Mouse (Mus musculus): ENCODE data around the gene 4930583I09Rik. TPM values are rescaled to one million over a fixed set of nuclear protein-coding genes. Genes with fewer than 3 reads are reported as not detected.

The 4930583I09Rik gene
- polyA plus RNA-seq (2014; fragmentation: Nextera tagmentation; extraction: Ambion mirVana): not detected in 2 replicates

DNA sequence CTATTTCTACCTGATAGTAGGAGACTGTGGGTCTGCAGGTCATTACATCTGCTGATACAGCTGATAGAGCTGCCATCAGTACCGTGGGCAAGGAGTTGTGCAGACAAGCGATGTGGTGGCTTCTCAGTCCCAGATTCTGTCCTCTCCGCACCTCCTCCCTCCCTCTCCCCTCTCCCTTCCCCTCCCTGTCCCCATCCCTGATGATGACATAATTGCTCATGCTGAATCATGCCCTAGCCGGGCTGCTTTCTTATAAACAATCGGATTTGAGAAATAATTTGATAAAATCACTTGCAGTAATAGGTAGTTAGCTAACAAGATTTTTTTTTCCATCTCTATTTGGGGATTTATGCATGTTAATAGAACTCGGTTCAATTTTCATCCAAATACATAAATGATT is at the start of gene 4930583I09Rik:
Gene 4930583I09Rik, minus strand, starts transcription at position 144 of the 400 bp plus-strand sequence.
- Histone ChIP-seq H3K9me3 (replicated peaks; ENCODE audit: control insufficient read depth, low read length) (no peaks in the 10 kb centered on the region), H3K27ac (ENCODE audit: low read depth, low read length) (no peak within 1 kb of the TSS), H3K27me3 (replicated peaks; ENCODE audit: control insufficient read depth, insufficient read depth, low read length) (no peaks in the 10 kb centered on the region), H3K9ac (ENCODE audit: low read length) (no peak within 1 kb of the TSS), H3K4me1 (ENCODE audit: control insufficient read depth, insufficient read depth, low read length) (peaks cover 2% of the 10 kb centered on the region; the same call in 1 of the 2 replicates), H3K4me3 (ENCODE audit: low read depth, low read length) (no peak within 1 kb of the TSS), H3K4me2 (ENCODE audit: low read length) (no peak within 1 kb of the TSS), H3K36me3 (ENCODE audit: control insufficient read depth, insufficient read depth, low read length) (no peaks in the 10 kb centered on the region)
- DNase-seq (ENCODE audit: low spot score): no peak
- peak; percentile 47; the same call in 1 of the 2 replicates for ATAC-seq
- WGBS: 64% methylated on average over 6 of the region's 6 CpGs

DNA sequence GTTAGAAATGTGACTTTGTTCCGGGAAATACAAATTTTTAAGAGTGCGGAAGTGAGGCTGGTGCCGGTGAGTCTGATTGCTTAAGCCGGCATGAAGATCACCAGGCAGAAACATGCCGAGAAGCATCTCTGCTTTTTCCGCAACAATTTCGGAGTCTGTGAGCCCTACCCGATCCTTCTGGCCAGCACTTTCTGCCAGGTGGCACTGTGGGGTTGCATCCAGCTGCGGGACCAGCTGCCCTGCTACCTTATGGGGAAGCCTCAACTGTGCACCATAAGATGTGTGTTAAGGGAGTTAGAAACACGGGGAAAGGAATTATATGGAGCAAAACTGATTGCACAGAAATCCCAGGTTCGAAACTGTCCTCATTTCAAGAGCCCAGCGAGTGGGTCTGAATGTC is 40.2 kb upstream of the 4930583I09Rik start:
- Histone ChIP-seq H3K9ac (ENCODE audit: low read length) (no peak overlapping the region), H3K9me3 (replicated peaks; ENCODE audit: control insufficient read depth, low read length) (no peaks in the 10 kb centered on the region), H3K36me3 (ENCODE audit: control insufficient read depth, insufficient read depth, low read length) (no peaks in the 10 kb centered on the region), H3K27me3 (replicated peaks; ENCODE audit: control insufficient read depth, insufficient read depth, low read length) (no peaks in the 10 kb centered on the region), H3K4me3 (ENCODE audit: low read depth, low read length) (no peak overlapping the region), H3K4me2 (ENCODE audit: low read length) (no peak overlapping the region), H3K4me1 (ENCODE audit: control insufficient read depth, insufficient read depth, low read length) (peaks cover 5% of the 10 kb centered on the region; the same call in 1 of the 2 replicates), H3K27ac (ENCODE audit: low read depth, low read length) (no peak overlapping the region)
- 92% methylated on average over 12 of the region's 12 CpGs for WGBS
- DNase-seq (ENCODE audit: low spot score) (no peak), ATAC-seq (no peak)

DNA sequence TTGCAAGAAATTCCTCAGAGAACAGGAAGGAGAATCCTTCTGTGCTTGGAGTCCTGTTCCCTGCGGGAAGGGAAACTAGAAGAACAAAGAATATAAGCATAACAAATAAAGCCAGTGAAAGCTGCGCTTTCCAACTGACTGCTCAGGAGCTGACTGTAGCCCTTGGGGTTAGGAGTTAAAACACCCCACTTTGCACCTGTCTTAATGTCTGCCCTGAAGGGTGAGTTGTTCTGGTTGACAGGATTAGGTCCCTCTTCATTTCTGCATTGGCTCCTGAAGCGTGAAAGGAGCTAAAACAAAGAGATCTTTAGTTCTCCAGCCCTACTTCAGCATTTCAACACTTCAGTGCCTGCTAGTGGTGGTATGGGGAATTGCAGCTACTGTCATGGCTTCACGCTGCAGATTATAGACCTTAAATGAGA is 37.8 kb upstream of the 4930583I09Rik start:
- no peaks in the 10 kb centered on the region for H3K27me3 ChIP-seq (replicated peaks; ENCODE audit: control insufficient read depth, insufficient read depth, low read length)
- 0 out of 2 replicates have a peak, but pooled peaks have one; percentile 29 for ATAC-seq
- H3K27ac ChIP-seq (ENCODE audit: low read depth, low read length): no peak overlapping the region
- peak; percentile 44 for DNase-seq (ENCODE audit: low spot score)
- H3K9me3 ChIP-seq (replicated peaks; ENCODE audit: control insufficient read depth, low read length): no peaks in the 10 kb centered on the region
- H3K36me3 ChIP-seq (ENCODE audit: control insufficient read depth, insufficient read depth, low read length): no peaks in the 10 kb centered on the region
- H3K4me2 ChIP-seq (ENCODE audit: low read length): no peak overlapping the region
- peaks cover 5% of the 10 kb centered on the region; the same call in 1 of the 2 replicates for H3K4me1 ChIP-seq (ENCODE audit: control insufficient read depth, insufficient read depth, low read length)
- 16% methylated on average over 4 of the region's 4 CpGs for WGBS
- no peak overlapping the region for H3K4me3 ChIP-seq (ENCODE audit: low read depth, low read length)
- H3K9ac ChIP-seq (ENCODE audit: low read length): no peak overlapping the region

DNA sequence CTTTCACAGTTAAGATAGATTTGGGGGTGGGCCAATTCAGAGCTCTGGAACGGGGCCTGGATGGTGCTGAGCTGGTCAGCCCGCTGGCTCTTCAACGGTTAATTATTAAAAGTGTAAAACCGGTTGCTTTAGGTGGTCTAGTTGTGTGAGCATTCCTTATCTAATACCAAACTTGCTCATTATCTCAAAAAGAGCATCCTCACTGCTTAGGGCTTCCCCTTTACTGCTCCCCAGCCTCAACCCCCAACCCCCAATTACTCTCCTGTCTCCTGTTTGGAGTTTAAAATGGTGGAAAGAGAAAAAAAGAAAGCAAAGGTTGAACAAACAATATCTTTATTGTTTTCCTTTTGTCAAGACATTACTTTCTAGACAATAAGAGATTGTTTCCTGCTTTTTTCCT is 27.9 kb upstream of the 4930583I09Rik start:
- Histone ChIP-seq H3K27me3 (replicated peaks; ENCODE audit: control insufficient read depth, insufficient read depth, low read length) (no peaks in the 10 kb centered on the region), H3K4me3 (ENCODE audit: low read depth, low read length) (no peak overlapping the region), H3K36me3 (ENCODE audit: control insufficient read depth, insufficient read depth, low read length) (no peaks in the 10 kb centered on the region), H3K27ac (ENCODE audit: low read depth, low read length) (no peak overlapping the region), H3K9me3 (replicated peaks; ENCODE audit: control insufficient read depth, low read length) (no peaks in the 10 kb centered on the region), H3K9ac (ENCODE audit: low read length) (no peak overlapping the region), H3K4me1 (ENCODE audit: control insufficient read depth, insufficient read depth, low read length) (no peaks in the 10 kb centered on the region), H3K4me2 (ENCODE audit: low read length) (no peak overlapping the region)
- no peak for ATAC-seq
- no peak for DNase-seq (ENCODE audit: low spot score)
- WGBS: 77% methylated on average over 4 of the region's 4 CpGs

DNA sequence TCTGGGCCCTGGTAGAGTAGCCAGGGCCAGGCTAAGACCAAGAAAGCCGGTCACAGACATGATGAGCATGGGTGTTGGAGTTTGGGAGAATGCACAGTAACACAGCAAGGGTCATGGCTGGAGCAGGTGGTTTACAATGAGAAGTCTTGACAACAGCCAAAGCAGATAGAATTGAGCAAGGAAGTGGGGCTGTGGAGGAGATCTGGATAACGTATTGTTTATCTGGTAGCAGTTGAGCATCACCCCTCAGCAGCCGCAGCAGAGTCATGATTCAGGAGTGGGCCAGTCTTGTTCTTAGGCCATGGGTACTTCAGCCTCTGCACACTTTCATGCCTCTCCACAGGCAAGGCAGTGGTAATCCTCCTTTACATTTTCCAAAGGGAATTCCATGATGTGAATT is 25.1 kb upstream of the 4930583I09Rik start:
- Histone ChIP-seq H3K4me3 (ENCODE audit: low read depth, low read length) (no peak overlapping the region), H3K27ac (ENCODE audit: low read depth, low read length) (no peak overlapping the region), H3K36me3 (ENCODE audit: control insufficient read depth, insufficient read depth, low read length) (no peaks in the 10 kb centered on the region), H3K4me2 (ENCODE audit: low read length) (no peak overlapping the region), H3K27me3 (replicated peaks; ENCODE audit: control insufficient read depth, insufficient read depth, low read length) (no peaks in the 10 kb centered on the region), H3K9me3 (replicated peaks; ENCODE audit: control insufficient read depth, low read length) (no peaks in the 10 kb centered on the region), H3K9ac (ENCODE audit: low read length) (no peak overlapping the region), H3K4me1 (ENCODE audit: control insufficient read depth, insufficient read depth, low read length) (no peaks in the 10 kb centered on the region)
- no peak for DNase-seq (ENCODE audit: low spot score)
- ATAC-seq: no peak
- 94% methylated on average over 3 of the region's 3 CpGs for WGBS

DNA sequence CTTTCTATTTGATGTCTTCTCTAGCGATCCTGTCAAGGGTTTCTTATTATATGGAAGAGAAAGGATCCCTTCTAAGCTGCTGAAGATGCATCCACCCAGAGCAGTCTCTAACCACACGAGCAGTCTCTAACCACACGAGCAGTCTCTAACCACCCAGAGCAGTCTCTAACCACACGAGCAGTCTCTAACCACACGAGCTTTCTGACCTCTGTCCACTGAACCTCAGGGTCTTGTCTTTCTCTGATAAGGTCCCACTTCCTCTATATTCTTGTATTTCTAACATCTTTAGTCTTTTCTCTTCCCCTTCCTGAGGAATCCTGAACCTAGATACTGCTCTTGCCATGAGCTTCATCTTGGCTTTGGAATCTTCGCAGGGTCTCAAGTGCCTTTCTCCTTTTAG is 23.0 kb upstream of the 4930583I09Rik start:
- Histone ChIP-seq H3K36me3 (ENCODE audit: control insufficient read depth, insufficient read depth, low read length) (no peaks in the 10 kb centered on the region), H3K9me3 (replicated peaks; ENCODE audit: control insufficient read depth, low read length) (no peaks in the 10 kb centered on the region), H3K27ac (ENCODE audit: low read depth, low read length) (no peak overlapping the region), H3K4me1 (ENCODE audit: control insufficient read depth, insufficient read depth, low read length) (no peaks in the 10 kb centered on the region), H3K9ac (ENCODE audit: low read length) (no peak overlapping the region), H3K4me3 (ENCODE audit: low read depth, low read length) (no peak overlapping the region), H3K4me2 (ENCODE audit: low read length) (no peak overlapping the region), H3K27me3 (replicated peaks; ENCODE audit: control insufficient read depth, insufficient read depth, low read length) (no peaks in the 10 kb centered on the region)
- 93% methylated on average over 6 of the region's 6 CpGs for WGBS
- DNase-seq (ENCODE audit: low spot score) (no peak), ATAC-seq (no peak)

DNA sequence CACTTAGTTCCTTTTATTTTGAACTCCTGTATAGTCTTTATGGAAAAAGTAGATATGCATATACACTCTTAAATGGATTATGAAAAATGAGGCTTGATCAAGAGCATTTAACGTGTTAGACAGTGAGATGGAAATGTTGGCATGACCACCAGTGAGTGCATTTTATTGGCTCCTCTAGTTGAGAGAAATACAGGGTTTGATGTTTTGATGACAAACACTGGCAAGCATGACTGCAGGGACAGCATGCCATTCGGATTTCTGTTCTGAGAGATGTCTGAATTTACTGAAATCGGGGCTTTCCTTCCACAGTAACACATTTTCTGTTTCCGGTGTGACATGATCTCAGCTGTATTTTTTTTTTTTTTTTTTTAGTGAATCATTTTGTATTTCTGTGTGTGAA is 12.2 kb upstream of the 4930583I09Rik start:
- no peaks in the 10 kb centered on the region for H3K9me3 ChIP-seq (replicated peaks; ENCODE audit: control insufficient read depth, low read length)
- H3K27ac ChIP-seq (ENCODE audit: low read depth, low read length): no peak overlapping the region
- no peak for ATAC-seq
- 79% methylated on average over 4 of the region's 4 CpGs for WGBS
- H3K4me1 ChIP-seq (ENCODE audit: control insufficient read depth, insufficient read depth, low read length): no peaks in the 10 kb centered on the region
- no peak overlapping the region for H3K9ac ChIP-seq (ENCODE audit: low read length)
- no peaks in the 10 kb centered on the region for H3K27me3 ChIP-seq (replicated peaks; ENCODE audit: control insufficient read depth, insufficient read depth, low read length)
- H3K36me3 ChIP-seq (ENCODE audit: control insufficient read depth, insufficient read depth, low read length): no peaks in the 10 kb centered on the region
- no peak overlapping the region for H3K4me3 ChIP-seq (ENCODE audit: low read depth, low read length)
- no peak overlapping the region for H3K4me2 ChIP-seq (ENCODE audit: low read length)
- DNase-seq (ENCODE audit: low spot score): peak; percentile 51

DNA sequence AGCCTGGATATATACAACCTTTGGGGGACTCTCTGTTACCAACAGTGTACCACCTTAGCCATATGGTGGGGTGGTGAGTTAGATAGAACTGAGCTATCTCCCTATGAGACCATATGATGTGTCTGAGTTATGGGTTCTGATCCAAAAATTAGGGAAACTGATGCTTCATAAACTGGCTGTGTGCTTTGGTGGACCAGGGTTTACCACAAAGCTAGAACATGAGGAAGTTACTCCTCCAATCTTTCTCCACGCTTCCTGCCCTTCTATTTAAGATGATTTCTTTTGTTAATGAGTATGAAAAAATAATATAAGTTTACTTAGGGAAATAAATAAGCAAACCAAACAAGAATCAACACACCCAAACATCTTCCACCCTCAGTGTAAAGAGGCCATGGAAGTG is 10.8 kb upstream of the 4930583I09Rik start:
- Histone ChIP-seq H3K36me3 (ENCODE audit: control insufficient read depth, insufficient read depth, low read length) (no peaks in the 10 kb centered on the region), H3K4me1 (ENCODE audit: control insufficient read depth, insufficient read depth, low read length) (no peaks in the 10 kb centered on the region), H3K9ac (ENCODE audit: low read length) (no peak overlapping the region), H3K4me3 (ENCODE audit: low read depth, low read length) (no peak overlapping the region), H3K27ac (ENCODE audit: low read depth, low read length) (no peak overlapping the region), H3K4me2 (ENCODE audit: low read length) (no peak overlapping the region), H3K9me3 (replicated peaks; ENCODE audit: control insufficient read depth, low read length) (no peaks in the 10 kb centered on the region), H3K27me3 (replicated peaks; ENCODE audit: control insufficient read depth, insufficient read depth, low read length) (no peaks in the 10 kb centered on the region)
- ATAC-seq (no peak), DNase-seq (ENCODE audit: low spot score) (no peak)
- 81% methylated on average over 1 of the region's 1 CpGs for WGBS

DNA sequence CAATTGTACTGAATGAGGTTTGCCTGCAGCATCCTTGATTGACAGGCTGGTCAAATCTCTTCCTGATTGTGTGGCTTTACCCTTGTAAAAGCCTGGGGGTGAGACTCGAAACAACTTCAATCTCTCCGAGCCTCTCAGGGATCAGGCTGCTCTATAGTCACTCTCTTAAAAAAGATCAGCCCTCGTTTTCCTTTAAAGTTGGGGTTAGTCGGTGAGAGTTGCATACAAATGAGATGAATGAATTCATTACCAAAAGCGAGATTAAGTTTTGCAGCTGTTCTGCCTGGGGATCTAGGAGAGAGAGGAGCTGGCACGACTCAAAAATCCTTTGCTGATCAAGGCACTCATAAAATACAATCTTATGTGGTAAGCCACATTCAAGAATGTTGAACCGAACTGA is 1.0 kb upstream of the 4930583I09Rik start:
- H3K4me1 ChIP-seq (ENCODE audit: control insufficient read depth, insufficient read depth, low read length): peaks cover 2% of the 10 kb centered on the region; the same call in 1 of the 2 replicates
- no peak overlapping the region for H3K4me3 ChIP-seq (ENCODE audit: low read depth, low read length)
- no peak overlapping the region for H3K9ac ChIP-seq (ENCODE audit: low read length)
- ATAC-seq (peak; percentile 76), DNase-seq (ENCODE audit: low spot score) (peak; percentile 69)
- no peaks in the 10 kb centered on the region for H3K36me3 ChIP-seq (ENCODE audit: control insufficient read depth, insufficient read depth, low read length)
- no peak overlapping the region for H3K4me2 ChIP-seq (ENCODE audit: low read length)
- H3K27ac ChIP-seq (ENCODE audit: low read depth, low read length): no peak overlapping the region
- no peaks in the 10 kb centered on the region for H3K9me3 ChIP-seq (replicated peaks; ENCODE audit: control insufficient read depth, low read length)
- H3K27me3 ChIP-seq (replicated peaks; ENCODE audit: control insufficient read depth, insufficient read depth, low read length): no peaks in the 10 kb centered on the region
- WGBS: 2% methylated on average over 7 of the region's 7 CpGs

Measured in forebrain, embryonic 14.5 days (tissue).